Mouse (Mus musculus): ENCODE data around the gene Hoxa3.

Gene Hoxa3

GRCm38 (mm10) chr6:52152226-52153193 lies 60.6 kb downstream of the Hoxa3 start:
- DNase-seq, result no peak

- no peak for DNase-seq
Measured at GRCm38 (mm10) chr6:52151571-52151970, 61.6 kb downstream of the Hoxa3 start.

DNA sequence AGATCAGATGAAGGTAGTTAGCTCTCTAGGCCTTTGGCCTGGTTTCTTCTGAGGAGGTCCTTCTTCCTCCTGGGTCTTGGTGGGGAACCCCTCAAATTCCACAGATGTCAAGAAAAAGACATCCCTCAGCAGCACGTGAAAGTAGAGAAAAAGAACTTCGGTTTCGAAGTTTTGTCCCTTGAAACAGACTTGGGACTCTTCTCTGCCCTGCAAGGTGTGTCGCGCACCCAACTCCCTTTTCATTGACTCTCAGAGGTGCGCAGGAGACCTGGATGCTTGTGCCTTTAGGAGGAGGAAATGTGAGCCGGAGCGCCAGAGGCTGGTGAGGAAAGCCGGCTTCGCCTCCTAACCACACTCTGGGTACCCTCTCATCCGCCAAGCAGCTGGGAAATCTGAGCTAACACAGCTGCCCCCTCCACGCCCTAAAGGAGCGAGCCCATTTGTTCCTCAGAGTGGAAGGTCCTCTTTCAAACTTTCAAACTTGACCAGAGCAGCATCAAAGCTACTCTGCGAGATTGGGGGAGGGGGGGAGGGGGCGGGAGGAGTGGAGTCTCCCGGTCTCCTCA lies 62.7 kb downstream of the Hoxa3 start:
- DNase-seq, result peak; percentile 73

GRCm38 (mm10) chr6:52139115-52139514 lies 74.0 kb downstream of the Hoxa3 start:
- no peak for DNase-seq

- DNase-seq, result no peak
Measured at GRCm38 (mm10) chr6:52138576-52138975, 74.6 kb downstream of the Hoxa3 start.

DNA sequence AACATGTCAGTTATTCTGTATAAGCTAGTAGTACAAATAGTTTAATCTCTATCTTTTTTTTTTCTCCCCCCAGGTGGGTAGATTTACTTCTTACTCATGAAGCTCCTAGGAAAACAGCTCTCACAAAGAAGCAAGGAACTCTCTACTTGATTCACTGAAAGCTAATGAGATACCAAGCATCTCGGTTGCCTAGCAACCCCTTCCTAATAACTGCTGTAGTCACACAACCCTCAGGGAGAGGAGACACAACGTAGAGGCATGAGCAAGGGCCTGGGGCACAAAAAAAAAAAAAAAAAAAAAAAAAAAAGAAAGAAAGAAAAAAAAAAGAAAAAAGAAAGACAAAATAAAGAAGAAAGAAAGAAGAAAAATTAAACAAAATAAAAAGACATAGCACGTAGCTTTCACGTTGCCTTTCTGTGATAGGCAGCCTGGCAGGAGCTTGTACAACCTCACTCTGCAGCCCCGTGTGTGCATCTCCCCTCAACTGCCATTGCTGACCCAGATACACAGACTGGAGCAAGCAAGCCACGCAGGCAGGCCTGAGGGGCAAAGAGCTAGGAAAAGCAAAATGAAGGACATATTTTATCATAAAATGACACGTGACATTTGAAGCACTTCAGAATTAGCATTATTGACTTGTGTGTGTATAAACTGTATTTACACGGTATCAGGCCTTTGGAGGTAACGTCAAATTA lies 75.1 kb downstream of the Hoxa3 start:
- DNase-seq, result peak; percentile 83

- no peak for DNase-seq
Measured at GRCm38 (mm10) chr6:52123673-52124072, 89.5 kb downstream of the Hoxa3 start.

DNA sequence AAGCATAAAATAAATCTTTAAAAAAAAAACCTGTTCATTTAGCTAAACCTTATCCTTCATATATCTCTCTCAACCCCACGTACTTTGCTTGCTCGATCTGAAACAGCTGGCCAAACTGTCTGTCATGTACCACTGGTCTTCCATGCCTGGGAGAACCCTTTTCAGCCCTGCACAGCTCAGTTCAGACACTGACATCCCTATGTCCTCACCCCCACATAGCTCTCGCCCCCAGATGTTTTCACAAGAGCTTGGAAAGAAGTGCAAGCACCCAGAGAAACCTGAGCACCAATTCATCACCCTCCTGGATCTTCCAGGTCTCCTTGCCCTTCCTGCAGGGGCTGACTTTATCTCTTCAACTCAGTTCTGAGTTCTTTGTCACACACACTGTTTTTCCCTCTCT lies 92.0 kb downstream of the Hoxa3 start:
- DNase-seq, result no peak
